Mouse (Mus musculus): ENCODE measurements around the gene Egflam. TPM values are rescaled to one million over a fixed set of nuclear protein-coding genes. Genes with fewer than 3 reads are reported as not detected.
A peak's percentile ranks its signal among the peaks of the same experiment; 100 is the strongest.

The Egflam gene
- polyA plus RNA-seq, 1 experiment from 2014 or later, result 4.5 TPM

- no peak for ATAC-seq (replicated peaks)
- H3K9me3 ChIP-seq, result no peaks in the 10 kb centered on the region
- no peak overlapping the region for H3K27ac ChIP-seq (replicated peaks)
Measured at GRCm38 (mm10) chr15:7242161-7242850, 155.9 kb downstream of the Egflam start.

DNA sequence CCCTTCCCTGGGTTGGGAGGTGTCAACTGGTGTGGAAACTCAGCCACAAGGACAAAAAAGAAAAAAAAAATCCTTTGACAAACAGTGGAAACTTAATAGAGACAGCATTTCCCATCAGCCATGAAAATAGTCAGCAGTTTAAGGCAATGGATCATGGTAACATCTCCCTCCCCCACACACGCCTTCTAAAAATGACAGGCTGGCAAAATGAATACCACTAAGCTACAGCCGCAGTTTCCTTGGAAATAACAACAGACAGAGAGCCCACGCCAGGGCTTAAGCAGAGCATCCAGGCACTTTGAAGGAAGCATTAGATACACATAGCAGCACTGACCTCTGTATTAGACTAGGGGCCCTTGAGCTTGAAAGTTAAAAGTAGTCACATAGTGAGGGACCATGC lies 157.2 kb downstream of the Egflam start:
- whole genome bisulfite sequencing, result 65% methylated on average over 3 of the region's 3 CpGs
- Histone ChIP-seq H3K4me1 (0 out of 2 replicates have a peak, but pooled peaks cover 4% of the 10 kb centered on the region), H3K27ac (replicated peaks) (no peak overlapping the region), H3K4me2 (replicated peaks) (no peak overlapping the region), H3K36me3 (no peaks in the 10 kb centered on the region), H3K4me3 (no peak overlapping the region), H3K27me3 (no peaks in the 10 kb centered on the region), H3K9ac (replicated peaks) (no peak overlapping the region), H3K9me3 (no peaks in the 10 kb centered on the region)
- ATAC-seq (replicated peaks), result 0 out of 2 replicates have a peak, but pooled peaks have one; percentile 5

More at GRCm38 (mm10) chr15:7242161-7242850, 155.9 kb downstream of the Egflam start:
- no peak overlapping the region for H3K4me3 ChIP-seq
- H3K27me3 ChIP-seq, result no peaks in the 10 kb centered on the region
- H3K4me1 ChIP-seq, result 0 out of 2 replicates have a peak, but pooled peaks cover 4% of the 10 kb centered on the region
- 76% methylated on average over 15 of the region's 15 CpGs for WGBS
- no peaks in the 10 kb centered on the region for H3K36me3 ChIP-seq
- no peak overlapping the region for H3K4me2 ChIP-seq (replicated peaks)
- no peak overlapping the region for H3K9ac ChIP-seq (replicated peaks)

GRCm38 (mm10) chr15:7239904-7240303 lies 158.3 kb downstream of the Egflam start:
- no peak for ATAC-seq (replicated peaks)

GRCm38 (mm10) chr15:7233393-7234090 lies 164.7 kb downstream of the Egflam start:
- Histone ChIP-seq H3K27ac (replicated peaks) (no peak overlapping the region), H3K36me3 (no peaks in the 10 kb centered on the region), H3K4me1 (no peaks in the 10 kb centered on the region), H3K9ac (replicated peaks) (no peak overlapping the region), H3K4me2 (replicated peaks) (no peak overlapping the region), H3K27me3 (no peaks in the 10 kb centered on the region), H3K4me3 (no peak overlapping the region), H3K9me3 (no peaks in the 10 kb centered on the region)
- no peak for ATAC-seq (replicated peaks)
- 96% methylated on average over 13 of the region's 13 CpGs for WGBS

More at GRCm38 (mm10) chr15:7239904-7240303, 158.3 kb downstream of the Egflam start:
- H3K27me3 ChIP-seq, result no peaks in the 10 kb centered on the region
- no peaks in the 10 kb centered on the region for H3K36me3 ChIP-seq
- H3K4me3 ChIP-seq, result no peak overlapping the region
- no peak overlapping the region for H3K9ac ChIP-seq (replicated peaks)
- H3K27ac ChIP-seq (replicated peaks), result no peak overlapping the region
- WGBS, result 74% methylated on average over 11 of the region's 11 CpGs
- no peak overlapping the region for H3K4me2 ChIP-seq (replicated peaks)
- no peaks in the 10 kb centered on the region for H3K9me3 ChIP-seq
- 0 out of 2 replicates have a peak, but pooled peaks cover 4% of the 10 kb centered on the region for H3K4me1 ChIP-seq

DNA sequence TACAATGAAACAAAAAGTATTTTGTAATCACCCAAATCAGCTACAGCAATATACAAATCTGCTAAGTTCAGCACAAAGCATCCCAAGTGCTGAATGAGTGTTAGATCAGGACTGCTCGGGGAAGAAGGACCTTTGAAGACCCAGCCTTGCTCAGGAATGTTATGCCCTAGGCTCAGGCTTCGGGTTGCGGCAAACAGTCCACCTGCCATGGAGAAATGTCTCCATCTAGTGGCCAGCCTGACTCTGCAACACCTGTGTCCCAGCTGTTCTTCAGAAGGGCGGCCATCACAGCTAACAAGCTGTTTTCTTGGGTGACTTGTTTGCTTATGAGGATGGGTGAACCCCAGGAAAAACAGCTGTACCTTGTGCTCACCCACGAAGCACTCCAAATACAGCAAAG lies 172.0 kb downstream of the Egflam start:
- Histone ChIP-seq H3K27ac (replicated peaks) (no peak overlapping the region), H3K27me3 (no peaks in the 10 kb centered on the region), H3K4me2 (replicated peaks) (no peak overlapping the region), H3K36me3 (no peaks in the 10 kb centered on the region), H3K4me1 (peaks cover 15% of the 10 kb centered on the region; the same call in 1 of the 2 replicates), H3K9me3 (no peaks in the 10 kb centered on the region), H3K4me3 (no peak overlapping the region), H3K9ac (replicated peaks) (no peak overlapping the region)
- peak; percentile 80 for ATAC-seq (replicated peaks)
- WGBS, result 3% methylated on average over 5 of the region's 5 CpGs

GRCm38 (mm10) chr15:7224151-7224775 lies 173.9 kb downstream of the Egflam start:
- H3K4me1 ChIP-seq, result peaks cover 15% of the 10 kb centered on the region; the same call in 1 of the 2 replicates
- H3K27me3 ChIP-seq, result no peaks in the 10 kb centered on the region
- no peaks in the 10 kb centered on the region for H3K36me3 ChIP-seq
- no peak overlapping the region for H3K4me3 ChIP-seq
- no peak overlapping the region for H3K4me2 ChIP-seq (replicated peaks)
- no peaks in the 10 kb centered on the region for H3K9me3 ChIP-seq
- WGBS, result 63% methylated on average over 12 of the region's 12 CpGs
- ATAC-seq (replicated peaks), result peak; percentile 41; the same call in 1 of the 2 replicates
- H3K27ac ChIP-seq (replicated peaks), result no peak overlapping the region
- no peak overlapping the region for H3K9ac ChIP-seq (replicated peaks)

DNA sequence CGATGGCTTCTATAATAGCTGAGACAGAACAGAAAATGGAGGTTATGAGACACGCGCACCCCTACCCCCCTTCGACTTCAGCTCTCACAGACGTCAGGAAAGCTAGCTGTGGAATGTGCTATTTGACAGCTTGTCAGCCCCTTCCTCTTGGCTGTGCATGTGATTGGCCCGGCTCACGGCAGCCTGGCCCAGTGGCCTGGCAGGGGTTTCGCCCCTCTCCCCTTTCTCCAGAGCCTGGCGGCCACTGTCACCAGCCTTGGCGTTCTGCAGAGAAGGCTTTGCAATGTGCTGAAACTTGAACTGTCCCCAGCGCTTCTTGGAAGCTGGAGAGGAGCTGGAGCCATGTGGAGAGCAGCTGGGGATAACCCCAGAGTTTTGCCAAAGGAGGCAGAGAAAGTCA lies 175.4 kb downstream of the Egflam start:
- no peak overlapping the region for H3K9ac ChIP-seq (replicated peaks)
- H3K4me1 ChIP-seq, result peaks cover 15% of the 10 kb centered on the region; the same call in 1 of the 2 replicates
- no peaks in the 10 kb centered on the region for H3K27me3 ChIP-seq
- no peak overlapping the region for H3K4me3 ChIP-seq
- H3K27ac ChIP-seq (replicated peaks), result no peak overlapping the region
- 49% methylated on average over 11 of the region's 11 CpGs for WGBS
- H3K36me3 ChIP-seq, result no peaks in the 10 kb centered on the region
- H3K9me3 ChIP-seq, result no peaks in the 10 kb centered on the region
- H3K4me2 ChIP-seq (replicated peaks), result no peak overlapping the region
- ATAC-seq (replicated peaks), result no peak

GRCm38 (mm10) chr15:7217273-7217598 lies 181.0 kb downstream of the Egflam start:
- Histone ChIP-seq H3K27ac (replicated peaks) (no peak overlapping the region), H3K9ac (replicated peaks) (no peak overlapping the region), H3K27me3 (no peaks in the 10 kb centered on the region), H3K4me1 (0 out of 2 replicates have a peak, but pooled peaks cover 3% of the 10 kb centered on the region), H3K4me3 (no peak overlapping the region), H3K36me3 (no peaks in the 10 kb centered on the region), H3K4me2 (replicated peaks) (no peak overlapping the region), H3K9me3 (no peaks in the 10 kb centered on the region)
- ATAC-seq (replicated peaks), result no peak
- 92% methylated on average over 6 of the region's 6 CpGs for WGBS

DNA sequence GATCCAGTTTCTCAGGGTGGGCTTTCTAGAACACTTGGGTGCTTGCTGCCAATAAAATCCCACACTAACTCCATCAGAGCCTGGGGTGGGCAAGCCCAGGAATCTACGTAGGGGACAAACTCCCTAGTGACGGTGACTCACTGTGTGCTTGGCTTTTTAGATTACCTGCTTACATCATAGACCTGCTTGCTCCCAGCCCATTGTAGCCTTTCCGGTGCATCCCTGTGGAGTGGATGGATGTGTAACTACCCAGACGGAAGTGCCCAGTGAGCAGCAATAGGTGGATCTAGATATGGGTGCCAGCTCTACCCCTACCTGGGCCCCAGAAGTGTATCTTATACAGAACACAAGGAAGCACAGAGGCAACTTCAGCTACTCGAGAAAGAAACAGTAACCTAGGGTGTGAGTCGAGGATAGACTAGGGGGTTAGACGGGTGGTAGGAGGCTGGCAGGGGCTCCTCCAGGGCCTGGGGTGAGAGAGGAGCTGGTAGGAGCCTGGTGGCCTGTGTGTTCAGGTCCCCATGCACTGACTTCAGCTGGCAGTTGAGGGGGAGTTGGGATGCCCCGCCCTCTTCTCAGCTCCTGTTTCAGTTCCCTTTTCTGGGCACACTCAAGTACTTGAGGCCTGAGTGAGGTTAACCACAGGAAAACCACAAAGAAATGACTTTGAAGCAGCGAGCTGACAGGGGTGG lies 181.5 kb downstream of the Egflam start:
- 0 out of 2 replicates have a peak, but pooled peaks cover 3% of the 10 kb centered on the region for H3K4me1 ChIP-seq
- H3K27me3 ChIP-seq, result no peaks in the 10 kb centered on the region
- no peak overlapping the region for H3K4me3 ChIP-seq
- H3K4me2 ChIP-seq (replicated peaks), result no peak overlapping the region
- H3K27ac ChIP-seq (replicated peaks), result no peak overlapping the region
- H3K9ac ChIP-seq (replicated peaks), result no peak overlapping the region
- 85% methylated on average over 9 of the region's 9 CpGs for WGBS
- H3K9me3 ChIP-seq, result no peaks in the 10 kb centered on the region
- no peak for ATAC-seq (replicated peaks)
- no peaks in the 10 kb centered on the region for H3K36me3 ChIP-seq

DNA sequence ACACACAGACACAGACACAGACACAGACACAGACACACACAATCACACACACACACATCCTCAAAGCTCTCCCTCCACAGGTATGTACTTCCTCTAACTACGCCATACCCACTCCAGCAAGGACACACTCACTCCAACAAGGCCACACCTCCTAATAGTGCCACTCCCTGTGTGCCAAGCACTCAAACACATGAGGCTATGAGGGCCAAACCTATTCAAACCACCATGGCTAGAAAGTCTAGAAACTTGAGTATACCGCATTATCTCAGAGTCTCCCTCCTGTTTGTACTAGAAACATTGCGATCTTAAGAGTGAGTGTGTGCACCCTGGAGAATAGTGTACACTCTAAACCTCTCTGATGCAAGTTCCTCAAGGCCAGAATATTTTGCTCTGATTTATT lies 182.3 kb downstream of the Egflam start:
- Histone ChIP-seq H3K27ac (replicated peaks) (no peak overlapping the region), H3K4me1 (0 out of 2 replicates have a peak, but pooled peaks cover 3% of the 10 kb centered on the region), H3K27me3 (no peaks in the 10 kb centered on the region), H3K36me3 (no peaks in the 10 kb centered on the region), H3K9me3 (no peaks in the 10 kb centered on the region), H3K4me3 (no peak overlapping the region), H3K9ac (replicated peaks) (no peak overlapping the region), H3K4me2 (replicated peaks) (no peak overlapping the region)
- WGBS, result 96% methylated on average over 3 of the region's 3 CpGs
- ATAC-seq (replicated peaks), result no peak

DNA sequence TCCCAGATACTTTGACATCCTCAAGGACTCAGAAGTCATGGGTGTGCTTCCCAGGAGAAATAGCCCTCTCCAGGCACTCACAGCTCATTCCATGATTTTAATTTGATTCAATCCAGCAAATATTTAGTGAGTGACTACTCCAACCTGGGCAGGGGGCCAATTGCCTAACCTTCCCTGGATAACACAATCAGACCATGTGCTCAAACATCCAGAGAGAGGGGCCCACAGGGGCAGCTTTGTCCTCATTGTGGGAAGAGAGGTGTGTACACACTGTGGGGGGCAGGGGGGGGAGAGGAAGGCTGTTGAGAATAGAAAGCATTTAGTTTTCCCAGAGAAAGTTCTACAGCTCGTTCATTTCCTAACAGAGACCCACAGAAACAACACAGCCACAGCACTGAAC lies 184.5 kb downstream of the Egflam start:
- 6% methylated on average over 1 of the region's 1 CpGs for WGBS
- peak; percentile 60; the same call in 1 of the 2 replicates for ATAC-seq (replicated peaks)

More for the DNA sequence above, 184.5 kb downstream of the Egflam start:
- Histone ChIP-seq H3K4me2 (replicated peaks) (no peak overlapping the region), H3K4me3 (no peak overlapping the region), H3K27ac (replicated peaks) (no peak overlapping the region), H3K9me3 (no peaks in the 10 kb centered on the region), H3K27me3 (no peaks in the 10 kb centered on the region), H3K36me3 (no peaks in the 10 kb centered on the region), H3K4me1 (0 out of 2 replicates have a peak, but pooled peaks cover 3% of the 10 kb centered on the region), H3K9ac (replicated peaks) (no peak overlapping the region)

Measured in forebrain, embryonic 15.5 days (tissue).